Mouse (Mus musculus) midbrain, embryonic 14.5 days (tissue): ENCODE measurements around the gene 1700067K01Rik. TPM values are rescaled to one million over a fixed set of nuclear protein-coding genes. Genes with fewer than 3 reads are reported as not detected.
A peak's percentile ranks its signal among the peaks of the same experiment; 100 is the strongest.

ENCODE experiments used
- ATAC-seq: fragments of 200-750 bp; cut with Nextera tagmentation; 2 replicates; pipeline ENCODE4 v1.8.0; 2017; ENCODE audit warnings: moderate number of reproducible peaks, moderate library complexity; ENCODE audit not compliant: low FRiP score, low TSS enrichment
- DNase-seq: peaks from one replicate; pipeline ENCODE4 v3.0.0-alpha.2; 2015
- H3K27ac ChIP-seq: fragments of 300-500 bp; sonication (generic); replicated peaks from 2 replicates; pipeline ENCODE4 v1.5.1; 2014; ENCODE audit warnings: mild to moderate bottlenecking, low read depth, low read length, moderate library complexity
- H3K27me3 ChIP-seq: fragments of 300-500 bp; sonication (generic); 2 replicates; pipeline ENCODE4 v1.6.1; 2014; ENCODE audit warnings: low read length, control low read depth, mixed read lengths; ENCODE audit not compliant: control insufficient read depth, insufficient read depth
- H3K36me3 ChIP-seq: fragments of 300-500 bp; sonication (generic); 2 replicates; pipeline ENCODE4 v1.6.1; 2014; ENCODE audit warnings: low read length, control low read depth; ENCODE audit not compliant: control insufficient read depth, insufficient read depth
- H3K4me1 ChIP-seq: fragments of 300-500 bp; sonication (generic); 2 replicates; pipeline ENCODE4 v1.6.1; 2014; ENCODE audit warnings: mild to moderate bottlenecking, antibody characterized with exemption, low read length, control low read depth; ENCODE audit not compliant: control insufficient read depth, insufficient read depth
- H3K4me2 ChIP-seq: fragments of 300-500 bp; sonication (generic); 2 replicates; pipeline ENCODE4 v1.6.1; 2014; ENCODE audit warnings: mild to moderate bottlenecking, low read length, moderate library complexity
- H3K4me3 ChIP-seq: fragments of 300-500 bp; sonication (generic); replicated peaks from 2 replicates; pipeline ENCODE4 v1.5.1; 2014; ENCODE audit warnings: low read depth, low read length
- H3K9ac ChIP-seq: fragments of 300-500 bp; sonication (generic); replicated peaks from 2 replicates; pipeline ENCODE4 v1.6.1; 2014; ENCODE audit warnings: mild to moderate bottlenecking, low read length, moderate library complexity
- H3K9me3 ChIP-seq: fragments of 300-500 bp; sonication (generic); 2 replicates; pipeline ENCODE4 v1.6.1; 2016; ENCODE audit warnings: low read length, control low read depth, mixed read lengths; ENCODE audit not compliant: control insufficient read depth
- WGBS: fragments of 180-500 bp; shearing (Covaris S2); extraction: QIAGEN DNeasy Blood & Tissue Kit; methylation state at CpG from one replicate; pipeline ENCODE4 v1.1.7; 2014; 5-methylcytosine and 5-hydroxymethylcytosine counted together
- polyA plus RNA-seq: library from polyadenylated mRNA; unstranded; fragments of >200 nt; fragmentation: Nextera tagmentation; extraction: Ambion mirVana; gene quantifications from 2 replicates; pipeline ENCODE4 v1.2.1, GENCODE M21; 2014

1700067K01Rik gene
- polyA plus RNA-seq = 0.53 and 0.89 TPM in 2 replicates

DNA sequence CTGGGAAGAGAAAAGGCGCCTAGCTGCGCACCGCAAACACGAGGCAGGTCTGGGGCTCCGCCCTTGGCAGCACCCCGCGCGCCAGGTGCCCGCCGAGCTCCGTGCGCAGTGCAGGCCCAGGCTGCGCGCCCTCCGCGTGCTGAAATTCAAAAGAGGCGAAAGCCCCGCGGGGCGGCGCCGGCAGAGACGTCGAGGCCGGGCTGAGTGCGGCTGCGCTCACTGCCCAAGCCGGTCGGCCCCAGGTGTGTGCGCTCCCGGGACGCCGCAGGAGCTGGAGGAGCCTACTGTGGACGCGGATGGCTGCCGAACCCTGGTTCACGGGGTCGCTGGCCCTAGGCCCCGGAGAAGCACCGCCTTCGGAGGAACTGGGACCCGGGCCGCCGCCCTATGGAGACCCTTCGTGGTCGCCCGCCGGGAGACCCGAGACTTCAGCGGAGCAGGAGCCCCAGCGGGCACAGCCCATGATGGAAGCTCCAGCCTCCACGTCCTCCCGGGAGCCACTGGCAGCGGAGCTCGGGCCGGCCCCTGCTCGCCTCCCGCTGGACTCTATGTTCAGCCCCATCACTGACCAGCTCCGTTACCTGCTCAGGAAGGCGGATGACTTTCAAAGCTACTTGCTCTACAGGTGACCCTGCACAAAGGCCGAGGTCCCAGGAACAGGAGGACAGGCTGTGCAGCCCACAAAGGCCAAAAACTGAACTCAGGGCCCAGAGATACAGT is at the start of gene 1700067K01Rik:
1700067K01Rik (plus strand) TSS at position 222 of the 720 bp plus-strand sequence.
- H3K4me3 ChIP-seq = 0 out of 2 replicates have a peak within 1 kb of the TSS, but pooled peaks have one; percentile 5
- no peak for DNase-seq

DNA sequence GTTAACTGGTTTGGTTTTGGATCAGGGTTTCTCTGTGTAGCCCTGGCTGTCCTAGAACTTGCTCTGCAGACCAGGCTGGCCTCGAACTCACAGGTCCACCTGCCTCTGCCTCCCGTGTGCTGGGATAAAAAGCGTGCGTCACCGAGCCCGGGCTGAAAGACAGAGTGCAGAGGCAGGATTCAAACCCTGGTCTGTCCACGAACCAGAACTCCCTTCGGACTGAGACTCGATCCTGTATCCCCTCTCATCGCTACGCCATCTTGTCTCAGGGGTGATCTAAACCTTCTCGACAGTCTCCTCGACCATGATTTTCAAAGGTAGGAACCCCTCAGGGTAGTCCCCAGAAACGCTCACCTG is 46.6 kb upstream of the 1700067K01Rik start:
- no peak for ATAC-seq
- under 1% methylated on average over 14 of the region's 14 CpGs for WGBS

More for the DNA sequence above, at the start of gene 1700067K01Rik:
- Histone ChIP-seq H3K4me1 (peaks cover 16% of the 10 kb centered on the region), H3K4me2 (peak within 1 kb of the TSS; percentile 25), H3K27ac (no peak within 1 kb of the TSS), H3K9me3 (no peaks in the 10 kb centered on the region), H3K36me3 (peaks cover 12% of the 10 kb centered on the region), H3K9ac (no peak within 1 kb of the TSS; the same call in 1 of the 2 replicates), H3K27me3 (peaks cover 16% of the 10 kb centered on the region; the same call in 1 of the 2 replicates)
- ATAC-seq = no peak
- 18% methylated on average over 61 of the region's 61 CpGs for WGBS

DNA sequence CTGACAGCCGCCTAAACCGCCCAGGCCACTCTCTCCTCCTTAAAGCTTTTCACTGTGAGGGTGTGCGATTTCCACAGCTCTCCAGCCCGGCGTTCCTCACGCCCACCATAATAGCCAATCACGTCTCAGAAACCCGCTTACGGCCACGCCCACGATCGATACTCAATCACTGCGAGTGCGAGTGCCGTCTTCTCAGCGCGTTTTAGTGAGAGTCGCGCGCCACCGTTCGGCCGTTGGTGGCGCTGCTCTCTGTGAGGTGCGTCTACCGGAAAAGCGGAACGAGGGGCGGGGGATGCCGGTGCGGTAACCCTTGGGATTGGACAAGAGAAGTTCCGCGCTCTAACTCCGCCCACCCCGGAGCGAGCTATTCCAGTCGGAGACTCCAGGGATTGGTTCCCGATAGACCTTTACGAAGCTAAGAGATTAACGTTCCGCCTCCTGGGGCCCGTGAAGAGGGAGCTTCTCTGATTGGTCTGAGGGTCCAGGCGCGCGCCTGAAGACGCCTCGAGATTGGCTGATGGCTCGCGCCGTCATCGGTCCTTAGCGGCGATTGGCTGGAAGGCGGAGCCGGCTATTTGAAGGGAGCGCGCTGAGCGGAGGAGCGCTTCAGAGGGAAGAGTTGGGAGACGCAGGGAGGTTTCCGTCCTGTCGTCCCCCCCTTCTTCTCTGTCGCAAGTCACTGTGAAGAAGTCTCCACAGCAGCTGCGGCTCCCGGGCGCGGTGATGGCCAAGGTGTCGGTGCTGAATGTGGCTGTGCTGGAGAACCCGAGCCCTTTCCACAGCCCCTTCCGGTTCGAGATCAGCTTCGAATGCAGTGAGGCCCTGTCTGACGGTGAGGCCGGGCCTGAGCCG is 46.0 kb upstream of the 1700067K01Rik start, which contains the start of the genes Gm10644 and Asf1b:
Gm10644 (minus strand) TSS at position 100 of the 852 bp plus-strand sequence.
Asf1b (plus strand) TSS at position 402 of the 852 bp plus-strand sequence.
- ATAC-seq = peak; percentile 99
- peak; percentile 100 for DNase-seq
- under 1% methylated on average over 75 of the region's 75 CpGs for WGBS
- Histone ChIP-seq H3K27ac (peak within 1 kb of the TSS; percentile 67), H3K9me3 (no peaks in the 10 kb centered on the region), H3K4me3 (peak within 1 kb of the TSS; percentile 53), H3K36me3 (no peaks in the 10 kb centered on the region), H3K9ac (peak within 1 kb of the TSS; percentile 51), H3K4me2 (peak within 1 kb of the TSS; percentile 94), H3K4me1 (peaks cover 8% of the 10 kb centered on the region), H3K27me3 (no peaks in the 10 kb centered on the region)

More for the DNA sequence above, 46.6 kb upstream of the 1700067K01Rik start:
- DNase-seq = no peak
- H3K4me2 ChIP-seq = peak overlapping the region; percentile 94
- H3K36me3 ChIP-seq = no peaks in the 10 kb centered on the region
- peak overlapping the region; percentile 53 for H3K4me3 ChIP-seq
- H3K9me3 ChIP-seq = no peaks in the 10 kb centered on the region
- peak overlapping the region; percentile 67 for H3K27ac ChIP-seq
- H3K9ac ChIP-seq = peak overlapping the region; percentile 51
- no peaks in the 10 kb centered on the region for H3K27me3 ChIP-seq
- peaks cover 8% of the 10 kb centered on the region for H3K4me1 ChIP-seq

DNA sequence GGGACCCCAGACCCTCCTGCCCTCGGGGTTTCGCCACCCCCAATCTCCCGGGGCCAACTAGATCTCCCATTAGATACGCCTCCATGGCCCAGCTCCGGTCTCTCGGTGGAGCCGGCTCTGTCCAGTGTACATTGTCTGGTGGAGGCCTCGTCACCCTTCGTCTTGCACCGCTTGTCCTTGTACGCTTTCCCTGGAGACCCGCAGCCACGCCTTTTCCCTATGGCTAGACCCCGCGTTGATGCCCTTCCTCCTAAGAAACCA is 45.4 kb upstream of the 1700067K01Rik start:
- no peak overlapping the region; the same call in 1 of the 2 replicates for H3K9ac ChIP-seq
- H3K4me1 ChIP-seq = peaks cover 8% of the 10 kb centered on the region
- peak overlapping the region; percentile 53 for H3K4me3 ChIP-seq
- ATAC-seq (peak; percentile 12; the same call in 1 of the 2 replicates), DNase-seq (no peak)
- H3K27ac ChIP-seq = no peak overlapping the region
- no peaks in the 10 kb centered on the region for H3K36me3 ChIP-seq
- peak overlapping the region; percentile 94 for H3K4me2 ChIP-seq
- H3K9me3 ChIP-seq = no peaks in the 10 kb centered on the region
- 1% methylated on average over 15 of the region's 15 CpGs for WGBS
- no peaks in the 10 kb centered on the region for H3K27me3 ChIP-seq

DNA sequence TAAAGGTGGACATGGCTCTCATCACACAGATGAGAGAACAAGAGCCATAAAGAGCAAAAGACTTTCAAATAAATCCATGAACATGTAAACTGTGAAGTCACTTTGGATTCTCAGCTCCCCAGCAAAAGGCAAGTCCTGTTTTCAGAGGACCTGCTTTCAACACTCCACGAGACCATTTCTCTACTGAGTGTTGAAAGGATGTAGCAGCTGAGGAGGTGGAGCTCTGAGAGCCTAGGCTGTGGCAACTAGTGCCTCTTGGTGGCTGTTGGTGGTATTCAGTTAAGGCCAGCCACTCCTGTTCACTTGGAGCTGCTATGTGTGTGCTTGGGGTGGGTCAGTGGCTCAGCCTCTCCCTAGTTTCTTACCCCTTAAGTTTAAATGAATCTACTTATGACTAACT is 44.5 kb upstream of the 1700067K01Rik start:
- no peak for DNase-seq
- Histone ChIP-seq H3K4me1 (peaks cover 8% of the 10 kb centered on the region), H3K9ac (no peak overlapping the region), H3K4me2 (peak overlapping the region; percentile 94; the same call in 1 of the 2 replicates), H3K9me3 (no peaks in the 10 kb centered on the region), H3K27ac (no peak overlapping the region), H3K4me3 (no peak overlapping the region), H3K36me3 (no peaks in the 10 kb centered on the region), H3K27me3 (no peaks in the 10 kb centered on the region)
- 44% methylated on average over 1 of the region's 1 CpGs for WGBS
- ATAC-seq = no peak

DNA sequence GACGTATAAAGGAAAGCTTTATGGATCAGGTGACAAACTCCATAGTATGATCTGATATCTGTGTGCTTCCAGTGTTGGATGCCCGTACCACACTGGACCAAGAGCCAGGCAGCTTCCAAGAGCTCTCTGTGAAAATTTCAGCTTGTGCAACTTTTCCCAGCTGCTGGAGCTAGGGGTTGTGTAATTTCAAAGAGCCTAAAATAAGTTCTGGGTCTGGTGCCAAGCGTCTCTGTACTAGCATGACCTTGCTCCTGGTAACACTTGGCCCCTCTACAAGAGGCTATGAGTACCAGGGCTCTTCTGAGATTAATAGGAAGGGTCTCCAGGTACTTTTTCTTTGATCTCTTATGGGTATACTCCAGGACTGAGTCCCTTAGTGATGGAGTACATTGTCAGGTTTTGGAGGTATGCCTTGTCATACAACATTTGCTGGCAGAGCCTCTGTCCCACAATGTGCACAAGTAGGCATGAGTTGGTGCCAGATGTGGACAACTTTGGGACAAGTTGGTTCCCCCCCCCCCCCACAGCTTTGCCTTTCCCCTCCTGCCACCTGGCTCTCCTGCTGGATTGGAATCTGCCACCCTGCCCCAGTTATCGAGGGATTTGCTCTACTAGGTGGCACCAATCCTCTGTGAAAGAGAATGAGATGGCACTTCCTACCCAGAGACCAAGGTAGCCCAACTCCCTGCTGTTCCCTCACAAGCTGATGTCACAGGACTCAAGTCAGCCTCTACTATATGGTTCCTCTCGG is 37.1 kb upstream of the 1700067K01Rik start:
- no peak overlapping the region for H3K9ac ChIP-seq
- no peak overlapping the region for H3K27ac ChIP-seq
- DNase-seq (no peak), ATAC-seq (no peak)
- H3K4me3 ChIP-seq = no peak overlapping the region
- H3K9me3 ChIP-seq = no peaks in the 10 kb centered on the region
- no peaks in the 10 kb centered on the region for H3K27me3 ChIP-seq
- no peaks in the 10 kb centered on the region for H3K4me1 ChIP-seq
- 0 out of 2 replicates have a peak, but pooled peaks cover 3% of the 10 kb centered on the region for H3K36me3 ChIP-seq
- H3K4me2 ChIP-seq = no peak overlapping the region
- 91% methylated on average over 5 of the region's 5 CpGs for WGBS

DNA sequence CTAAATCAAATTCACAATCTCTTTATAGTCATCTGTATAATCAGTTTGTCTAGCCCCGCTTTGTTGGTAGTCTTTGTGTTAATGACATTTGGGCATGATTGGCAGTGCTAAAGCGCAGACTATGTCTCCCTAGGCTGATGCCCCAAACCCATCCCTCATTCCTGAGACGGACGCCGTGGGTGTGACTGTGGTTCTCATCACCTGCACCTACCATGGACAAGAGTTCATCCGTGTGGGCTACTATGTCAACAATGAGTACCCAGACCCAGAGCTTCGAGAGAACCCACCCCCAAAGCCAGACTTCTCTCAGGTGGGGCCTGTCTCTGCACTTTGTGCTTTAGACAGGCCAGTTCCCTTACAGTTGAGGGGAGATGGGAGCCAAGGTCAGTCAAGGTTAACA is 33.6 kb upstream of the 1700067K01Rik start:
- Histone ChIP-seq H3K36me3 (0 out of 2 replicates have a peak, but pooled peaks cover 3% of the 10 kb centered on the region), H3K27me3 (no peaks in the 10 kb centered on the region), H3K9me3 (no peaks in the 10 kb centered on the region), H3K4me1 (peaks cover 4% of the 10 kb centered on the region; the same call in 1 of the 2 replicates), H3K4me3 (no peak overlapping the region), H3K4me2 (no peak overlapping the region), H3K9ac (no peak overlapping the region), H3K27ac (no peak overlapping the region)
- no peak for ATAC-seq
- no peak for DNase-seq
- WGBS = 94% methylated on average over 7 of the region's 7 CpGs

DNA sequence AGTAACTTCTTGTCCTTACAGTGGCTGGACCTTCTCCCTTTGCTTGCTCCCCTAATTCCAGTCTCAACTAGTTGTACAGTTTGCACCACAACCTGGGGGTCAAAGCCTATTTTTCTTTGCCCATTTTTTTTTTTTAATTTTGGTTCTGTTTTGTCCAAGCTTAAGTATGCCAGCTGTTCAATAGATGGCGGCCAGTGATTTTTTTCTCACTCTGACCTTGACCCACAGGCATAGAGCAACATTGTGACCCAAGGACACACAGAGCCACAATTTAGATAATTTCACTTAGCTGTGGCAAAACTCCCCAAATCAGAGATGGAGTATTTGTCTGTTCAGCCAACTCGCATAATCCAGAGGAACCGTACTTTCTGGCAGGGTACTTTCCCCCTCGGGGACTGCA is 30.2 kb upstream of the 1700067K01Rik start:
- ATAC-seq (no peak), DNase-seq (no peak)
- H3K4me2 ChIP-seq = no peak overlapping the region
- H3K4me3 ChIP-seq = no peak overlapping the region
- H3K36me3 ChIP-seq = no peaks in the 10 kb centered on the region
- peaks cover 19% of the 10 kb centered on the region for H3K4me1 ChIP-seq
- H3K27ac ChIP-seq = no peak overlapping the region
- WGBS = 90% methylated on average over 4 of the region's 4 CpGs
- H3K27me3 ChIP-seq = no peaks in the 10 kb centered on the region
- no peaks in the 10 kb centered on the region for H3K9me3 ChIP-seq
- no peak overlapping the region for H3K9ac ChIP-seq
